Mouse (Mus musculus): ENCODE data around the gene Ndufaf8. TPM values are rescaled to one million over a fixed set of nuclear protein-coding genes. Genes with fewer than 3 reads are reported as not detected.

The Ndufaf8 gene
- total RNA-seq, 2 experiments from 2014 or later: 35.2 to 46.9 TPM

GRCm38 (mm10) chr11:120103431-120103997 lies 4.8 kb downstream of the Ndufaf8 start:
- H3K4me3 ChIP-seq: no peak overlapping the region
- H3K27ac ChIP-seq: no peak overlapping the region
- no peak for DNase-seq (ENCODE audit: low spot score in 2 of 2)
- TF ChIP-seq CTCF (conservative IDR thresholded peaks at IDR 0.05): no peak

DNA sequence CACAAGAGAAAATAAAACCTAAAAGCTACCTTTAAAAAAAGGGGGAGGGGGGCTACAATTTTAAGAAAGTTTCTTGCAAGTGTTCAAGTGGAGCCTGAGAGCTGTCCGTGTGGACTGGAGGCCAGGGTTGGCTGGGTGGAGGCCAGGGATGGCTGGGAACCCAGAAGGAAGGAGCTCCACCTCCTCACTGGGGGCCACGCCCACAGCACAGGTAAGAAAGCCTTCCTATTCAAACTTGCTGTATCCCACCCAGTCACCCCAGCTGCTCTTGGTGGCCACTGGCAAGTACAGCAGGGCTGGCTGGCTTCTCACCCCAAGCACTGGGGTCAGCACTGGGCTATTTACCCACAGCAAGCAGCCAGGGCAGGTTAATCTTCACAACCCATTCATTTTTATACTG lies 8.3 kb downstream of the Ndufaf8 start:
- DNase-seq (ENCODE audit: low spot score in 2 of 2): no peak
- Histone ChIP-seq H3K27ac (no peak overlapping the region), H3K4me3 (no peak overlapping the region)
- TF ChIP-seq CTCF (conservative IDR thresholded peaks at IDR 0.05): no peak

DNA sequence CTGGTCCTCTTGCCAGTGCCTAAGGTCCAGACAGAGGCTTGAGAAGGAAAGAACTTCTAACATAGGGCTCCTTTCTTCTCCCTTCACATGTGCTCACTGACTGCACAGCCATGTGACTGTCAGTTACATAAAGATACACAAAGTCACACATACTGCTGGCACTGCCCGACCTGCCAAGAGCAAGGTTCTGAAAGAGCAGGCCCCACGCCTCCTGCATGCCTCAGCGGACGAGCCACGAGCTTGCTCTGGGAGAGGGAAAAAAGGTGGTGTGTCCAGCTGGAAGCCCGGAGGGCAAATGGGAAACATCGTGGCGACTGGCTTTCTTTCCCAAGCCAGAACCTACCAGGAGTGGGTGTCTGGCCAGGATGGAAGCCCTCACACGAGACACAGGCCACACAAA lies 9.1 kb downstream of the Ndufaf8 start:
- TF ChIP-seq CTCF (conservative IDR thresholded peaks at IDR 0.05): no peak
- DNase-seq (ENCODE audit: low spot score in 2 of 2): no peak
- H3K4me3 ChIP-seq: no peak overlapping the region
- H3K27ac ChIP-seq: no peak overlapping the region

- DNase-seq (ENCODE audit: low spot score in 2 of 2): no peak
- no peak overlapping the region for H3K27ac ChIP-seq
- no peak for TF ChIP-seq CTCF (conservative IDR thresholded peaks at IDR 0.05)
- no peak overlapping the region for H3K4me3 ChIP-seq
These were observed 11.0 kb downstream of the Ndufaf8 start for GRCm38 (mm10) chr11:120109558-120110210.

DNA sequence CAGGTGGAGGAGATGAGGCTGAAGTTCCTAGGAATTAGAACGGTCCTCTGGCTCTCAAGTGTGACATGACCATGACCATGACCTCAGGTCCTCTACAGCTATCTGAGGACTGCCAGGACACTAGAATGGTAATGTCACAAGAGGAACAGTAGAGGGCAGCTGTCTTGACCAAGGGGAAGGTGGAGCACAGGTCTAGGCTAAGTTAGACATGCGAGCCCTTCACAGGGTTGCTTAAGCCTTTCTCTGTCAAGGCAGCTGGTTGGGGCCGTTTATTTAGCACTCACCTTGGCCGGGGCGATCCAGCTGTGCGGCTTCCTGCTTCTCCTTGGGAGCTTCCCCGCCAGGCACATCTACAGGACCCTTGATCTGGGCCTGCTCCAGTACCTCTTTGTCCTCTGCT lies 11.8 kb downstream of the Ndufaf8 start:
- no peak for DNase-seq (ENCODE audit: low spot score in 2 of 2)
- Histone ChIP-seq H3K27ac (no peak overlapping the region), H3K4me3 (no peak overlapping the region)
- no peak for TF ChIP-seq CTCF (conservative IDR thresholded peaks at IDR 0.05)

DNA sequence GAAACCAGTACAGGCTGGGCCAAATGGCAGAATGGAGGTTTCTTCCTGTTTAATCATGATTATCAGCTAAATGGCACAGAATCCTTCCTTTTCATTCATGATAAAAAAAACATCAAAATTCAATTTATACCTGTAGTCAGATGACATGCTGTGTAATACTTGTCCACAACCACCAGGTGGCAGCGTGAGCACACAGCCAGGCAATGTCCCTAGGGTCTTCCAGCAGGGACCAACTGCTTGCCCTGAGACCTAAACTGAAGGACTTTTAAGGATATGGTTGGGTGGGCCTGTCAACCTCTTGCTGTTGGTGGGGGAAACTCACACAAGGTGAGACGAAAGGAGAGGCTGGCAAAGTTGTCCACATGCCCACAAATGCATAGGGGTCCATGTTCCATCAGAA lies 12.3 kb downstream of the Ndufaf8 start:
- DNase-seq (ENCODE audit: low spot score in 2 of 2): peak in 1 of 2 experiments; percentile 68
- no peak overlapping the region for H3K4me3 ChIP-seq
- TF ChIP-seq CTCF (conservative IDR thresholded peaks at IDR 0.05): peak; percentile 85
- no peak overlapping the region for H3K27ac ChIP-seq

- no peak for DNase-seq (ENCODE audit: low spot score in 2 of 2)
- Histone ChIP-seq H3K27ac (no peak overlapping the region), H3K4me3 (no peak overlapping the region)
- TF ChIP-seq CTCF (conservative IDR thresholded peaks at IDR 0.05): no peak
These were observed 13.4 kb downstream of the Ndufaf8 start for GRCm38 (mm10) chr11:120112136-120112535.

- DNase-seq (ENCODE audit: low spot score in 2 of 2): no peak
- H3K27ac ChIP-seq: no peak overlapping the region
- H3K4me3 ChIP-seq: no peak overlapping the region
- no peak for TF ChIP-seq CTCF (conservative IDR thresholded peaks at IDR 0.05)
These were observed 15.9 kb downstream of the Ndufaf8 start for GRCm38 (mm10) chr11:120114488-120115215.

GRCm38 (mm10) chr11:120117626-120118025 lies 18.9 kb downstream of the Ndufaf8 start:
- Histone ChIP-seq H3K27ac (no peak overlapping the region), H3K4me3 (no peak overlapping the region)
- no peak for TF ChIP-seq CTCF (conservative IDR thresholded peaks at IDR 0.05)
- no peak for DNase-seq (ENCODE audit: low spot score in 2 of 2)

DNA sequence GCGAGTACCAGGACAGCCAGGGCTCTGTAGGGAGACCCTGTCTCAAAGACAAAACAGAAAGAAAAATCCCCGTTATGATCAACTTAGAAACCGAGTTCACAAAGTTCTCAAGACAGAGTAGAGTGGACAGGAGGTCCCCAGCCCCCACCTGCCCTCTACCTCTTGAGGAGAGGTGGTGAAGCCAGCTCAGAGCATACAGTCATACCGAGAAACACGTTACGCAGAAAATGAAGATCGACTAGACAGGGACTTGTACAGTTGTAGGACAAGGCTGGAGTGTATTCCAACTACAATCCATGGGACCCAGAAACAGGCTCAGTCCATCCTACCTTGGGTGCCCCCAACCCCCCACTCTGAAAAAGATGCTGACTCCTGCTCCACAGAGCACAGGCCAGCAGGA lies 20.4 kb downstream of the Ndufaf8 start:
- no peak for TF ChIP-seq CTCF (conservative IDR thresholded peaks at IDR 0.05)
- H3K27ac ChIP-seq: no peak overlapping the region
- DNase-seq (ENCODE audit: low spot score in 2 of 2): no peak
- H3K4me3 ChIP-seq: no peak overlapping the region

GRCm38 (mm10) chr11:120119936-120120541 lies 21.3 kb downstream of the Ndufaf8 start:
- 0 out of 2 replicates have a peak overlapping the region, but pooled peaks have one; percentile 10 for H3K27ac ChIP-seq
- DNase-seq (ENCODE audit: low spot score in 2 of 2): no peak
- H3K4me3 ChIP-seq: no peak overlapping the region
- TF ChIP-seq CTCF (conservative IDR thresholded peaks at IDR 0.05): no peak

DNA sequence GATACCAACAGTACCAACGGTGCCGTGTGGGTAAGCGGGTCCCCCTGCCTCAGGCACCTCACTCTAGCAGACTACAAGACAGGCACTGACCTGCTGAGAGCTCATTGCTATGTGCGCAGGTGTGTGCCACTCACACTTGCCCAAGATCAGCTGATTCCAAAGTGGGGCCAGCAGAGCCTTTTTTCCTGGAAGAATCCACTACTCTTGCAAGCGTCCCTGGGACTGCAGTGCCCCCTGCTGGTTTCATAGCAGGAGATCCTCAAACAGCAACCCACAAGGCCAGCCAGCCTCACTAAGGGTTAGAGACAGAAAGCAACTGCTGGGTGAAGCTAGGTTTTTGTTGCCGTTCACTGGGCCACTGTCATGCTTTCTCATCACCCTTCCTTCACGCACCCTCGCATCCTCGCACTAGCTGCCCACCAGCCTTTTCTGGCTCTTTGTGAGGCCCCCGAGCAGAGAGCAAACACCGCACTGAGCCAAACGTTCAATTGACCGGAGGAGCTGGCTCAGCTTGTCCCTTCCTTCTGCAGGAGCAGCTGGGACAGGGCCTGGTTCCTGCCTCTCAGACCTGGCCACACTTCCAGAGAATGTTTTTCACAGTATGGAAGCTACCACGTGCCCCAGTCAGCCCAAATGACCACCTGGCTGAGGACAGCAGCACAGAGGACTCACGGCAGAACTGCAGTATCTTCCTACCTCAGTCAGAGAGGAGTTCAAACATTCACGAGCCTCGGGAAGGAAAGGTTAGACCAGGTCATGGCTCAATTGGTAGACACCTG lies 22.1 kb downstream of the Ndufaf8 start:
- peak; percentile 96 for TF ChIP-seq CTCF (conservative IDR thresholded peaks at IDR 0.05)
- H3K4me3 ChIP-seq: no peak overlapping the region
- no peak overlapping the region for H3K27ac ChIP-seq
- DNase-seq (ENCODE audit: low spot score in 2 of 2): peak; percentile 79 to 88
